Mouse (Mus musculus) thymus, adult 2 months (tissue): ENCODE data around the gene Zfp354a. TPM values are rescaled to one million over a fixed set of nuclear protein-coding genes. Genes with fewer than 3 reads are reported as not detected.
A peak's percentile ranks its signal among the peaks of the same experiment; 100 is the strongest.
"Not testable (repeated sequence)": the region's sequence is repeated elsewhere in the genome, so short reads cannot be mapped to it uniquely, and the experiment has no call there.

Source experiments
- DNase-seq: peaks from one replicate; pipeline ENCODE4 v3.0.0; 2021
- H3K27ac ChIP-seq: fragments of 200-500 bp; 2 replicates; pipeline ENCODE4 v1.5.1; 2012; ENCODE audit warnings: low read length, control low read depth; ENCODE audit not compliant: control insufficient read depth, insufficient read depth
- H3K27me3 ChIP-seq: fragments of 200-500 bp; 2 replicates; pipeline ENCODE4 v1.6.1; 2012; ENCODE audit warnings: mild to moderate bottlenecking, low read length, moderate library complexity, mixed read lengths; ENCODE audit not compliant: control insufficient read depth, insufficient read depth
- H3K36me3 ChIP-seq: fragments of 200-500 bp; 2 replicates; pipeline ENCODE4 v1.6.1; 2012; ENCODE audit warnings: mild to moderate bottlenecking, low read length, moderate library complexity; ENCODE audit not compliant: control insufficient read depth, insufficient read depth
- H3K4me1 ChIP-seq: fragments of 200-500 bp; replicated peaks from 2 replicates; pipeline ENCODE4 v1.6.1; 2012; ENCODE audit warnings: low read length; ENCODE audit not compliant: control insufficient read depth, insufficient read depth
- H3K4me3 ChIP-seq: fragments of 200-500 bp; 2 replicates; pipeline ENCODE4 v1.5.1; 2012; ENCODE audit warnings: mild to moderate bottlenecking, low read length, control low read depth, moderate library complexity; ENCODE audit not compliant: control insufficient read depth, insufficient read depth
- CTCF ChIP-seq: fragments of 200-500 bp; IDR thresholded peaks from 2 replicates; pipeline ENCODE4 v1.5.1; 2012; ENCODE audit warnings: mild to moderate bottlenecking, control low read depth, low read length, moderate library complexity, borderline replicate concordance; ENCODE audit not compliant: control insufficient read depth, poor library complexity, insufficient read depth; ENCODE audit errors: extremely low read depth
- POLR2A ChIP-seq: fragments of 200-500 bp; IDR thresholded peaks from 2 replicates; pipeline ENCODE4 v1.6.1; 2012; ENCODE audit warnings: mild to moderate bottlenecking, low read length, control low read depth, moderate library complexity; ENCODE audit not compliant: control insufficient read depth, poor library complexity, insufficient read depth; ENCODE audit errors: extremely low read depth
- WGBS: fragments of 180-500 bp; shearing (Covaris S2); methylation state at CpG from one replicate; pipeline ENCODE4 v1.1.7; 2018; 5-methylcytosine and 5-hydroxymethylcytosine counted together
- polyA plus RNA-seq: library from polyadenylated mRNA; depleted of rRNA; stranded (reverse); fragments of >200 nt; gene quantifications from 2 replicates; pipeline ENCODE4 v1.2.3, GENCODE M21; 2012; rRNA removed

Gene Zfp354a
- polyA plus RNA-seq = 0.15 and 0.32 TPM in 2 replicates

DNA sequence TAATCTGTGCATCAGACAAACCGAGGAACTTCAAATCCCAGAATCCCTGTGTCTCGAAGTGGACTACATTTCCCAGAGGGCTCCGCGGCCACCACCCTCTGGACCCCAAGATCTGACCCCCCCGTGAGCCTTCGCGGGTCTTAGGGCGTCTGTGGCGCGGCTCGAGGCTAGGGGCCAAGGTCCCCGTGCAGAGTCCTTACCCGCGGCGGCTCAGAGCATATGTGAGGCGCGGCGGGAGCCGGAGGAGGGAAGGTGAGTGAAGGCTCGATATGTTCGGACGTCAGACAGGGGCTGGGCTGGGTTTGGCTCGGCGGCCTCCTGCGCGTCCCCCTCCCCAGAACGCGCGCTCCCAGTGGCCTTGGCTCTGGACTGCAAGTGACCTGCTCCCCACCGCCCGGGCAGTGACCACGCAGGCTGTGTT is at the start of gene Zfp354a:
Gene Zfp354a, plus strand, starts transcription at position 107 of the 421 bp plus-strand sequence.
- WGBS = 3% methylated on average over 32 of the region's 32 CpGs
- no peak within 1 kb of the TSS for H3K27ac ChIP-seq
- no peak for DNase-seq
- peak within 1 kb of the TSS; percentile 15 for H3K4me3 ChIP-seq
- no peaks in the 10 kb centered on the region for H3K27me3 ChIP-seq
- no peaks in the 10 kb centered on the region for H3K4me1 ChIP-seq
- no peaks in the 10 kb centered on the region for H3K36me3 ChIP-seq
- no peak for TF ChIP-seq POLR2A
- TF ChIP-seq CTCF = no peak

- WGBS = 87% methylated on average over 5 of the region's 5 CpGs
These were observed 47.2 kb upstream of the Zfp354a start for GRCm38 (mm10) chr11:51011821-51012220.

DNA sequence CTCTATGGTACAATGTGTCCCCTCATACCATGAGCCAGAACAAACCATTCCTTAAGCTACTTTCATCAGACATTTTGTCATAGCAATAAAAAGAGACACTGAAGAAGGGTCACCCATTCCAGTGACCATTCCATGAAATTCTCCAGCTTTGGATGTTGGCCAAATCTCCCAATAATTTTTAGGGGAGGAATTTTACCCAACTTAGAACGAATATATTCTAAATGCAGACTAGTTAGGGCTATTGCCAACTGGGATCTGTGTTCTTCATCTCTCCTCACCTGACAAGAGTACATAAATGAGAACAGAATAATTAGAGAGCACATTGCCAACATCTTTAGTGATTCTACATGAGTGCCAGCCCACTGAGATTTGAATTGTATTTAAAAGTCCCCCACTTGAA is 45.1 kb upstream of the Zfp354a start, which contains the start of gene Olfr54:
Gene Olfr54, plus strand, starts transcription at position 301 of the 400 bp plus-strand sequence.
- no peak for DNase-seq
- Histone ChIP-seq H3K36me3 (no peaks in the 10 kb centered on the region), H3K4me3 (no peak within 1 kb of the TSS), H3K4me1 (no peaks in the 10 kb centered on the region), H3K27me3 (no peaks in the 10 kb centered on the region), H3K27ac (no peak within 1 kb of the TSS)
- 74% methylated on average over 1 of the region's 1 CpGs for WGBS
- TF ChIP-seq POLR2A = no peak
- no peak for TF ChIP-seq CTCF

More at GRCm38 (mm10) chr11:51011821-51012220, 47.2 kb upstream of the Zfp354a start:
- Histone ChIP-seq H3K4me3 (no peak overlapping the region), H3K27me3 (no peaks in the 10 kb centered on the region), H3K36me3 (no peaks in the 10 kb centered on the region), H3K4me1 (no peaks in the 10 kb centered on the region), H3K27ac (no peak overlapping the region)
- no peak for DNase-seq
- TF ChIP-seq POLR2A (no peak), CTCF (no peak)

- WGBS = 62% methylated on average over 2 of the region's 2 CpGs
- no peaks in the 10 kb centered on the region for H3K36me3 ChIP-seq
- H3K27ac ChIP-seq = no peak overlapping the region
- TF ChIP-seq CTCF (no peak), POLR2A (no peak)
- no peaks in the 10 kb centered on the region for H3K4me1 ChIP-seq
- no peak for DNase-seq
- no peak overlapping the region for H3K4me3 ChIP-seq
- H3K27me3 ChIP-seq = no peaks in the 10 kb centered on the region
These were observed 42.7 kb upstream of the Zfp354a start for GRCm38 (mm10) chr11:51016341-51016740.

- H3K36me3 ChIP-seq, H3K4me3 ChIP-seq, H3K27me3 ChIP-seq, H3K27ac ChIP-seq, DNase-seq, H3K4me1 ChIP-seq: not testable (repeated sequence)
- 94% methylated on average over 11 of the region's 11 CpGs for WGBS
These were observed 32.2 kb upstream of the Zfp354a start for GRCm38 (mm10) chr11:51026811-51027210.

DNA sequence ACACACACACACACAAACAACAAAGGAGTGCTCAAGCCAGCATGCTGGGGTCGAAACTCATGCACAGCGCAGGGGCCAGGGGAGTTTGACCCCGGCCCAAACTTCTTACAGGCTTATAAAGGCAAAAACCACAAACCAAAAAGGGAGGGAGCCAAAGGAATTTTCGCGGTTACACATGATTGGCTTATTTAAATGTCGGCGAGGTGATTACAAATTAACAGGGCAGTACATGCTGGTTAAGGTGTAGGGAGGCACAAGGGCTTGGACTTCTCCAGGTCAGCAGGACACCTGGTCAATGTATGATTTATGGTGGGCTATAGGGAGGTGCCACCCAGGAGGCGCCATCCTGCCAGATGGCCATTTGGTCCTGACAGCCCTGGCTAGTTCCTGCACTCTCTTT is 29.7 kb upstream of the Zfp354a start:
- not testable (repeated sequence) for H3K4me1 ChIP-seq, H3K36me3 ChIP-seq, H3K27ac ChIP-seq, H3K4me3 ChIP-seq, DNase-seq, H3K27me3 ChIP-seq
- WGBS = 79% methylated on average over 8 of the region's 8 CpGs

GRCm38 (mm10) chr11:51030225-51030624 is 28.8 kb upstream of the Zfp354a start:
- TF ChIP-seq POLR2A (no peak), CTCF (no peak)
- Histone ChIP-seq H3K27ac (no peak overlapping the region), H3K27me3 (no peaks in the 10 kb centered on the region), H3K4me3 (no peak overlapping the region), H3K4me1 (no peaks in the 10 kb centered on the region), H3K36me3 (no peaks in the 10 kb centered on the region)
- no peak for DNase-seq
- 94% methylated on average over 2 of the region's 2 CpGs for WGBS
